Mouse (Mus musculus): Measurements from ENCODE around the gene Kxd1. TPM values are rescaled to one million over a fixed set of nuclear protein-coding genes. Genes with fewer than 3 reads are reported as not detected.
A peak's percentile ranks its signal among the peaks of the same experiment; 100 is the strongest.
"Not testable (repeated sequence)": the region's sequence is repeated elsewhere in the genome, so short reads cannot be mapped to it uniquely, and the experiment has no call there.

Gene Kxd1
- polyA plus RNA-seq, 1 experiment from 2014 or later, result 64.5 TPM

DNA sequence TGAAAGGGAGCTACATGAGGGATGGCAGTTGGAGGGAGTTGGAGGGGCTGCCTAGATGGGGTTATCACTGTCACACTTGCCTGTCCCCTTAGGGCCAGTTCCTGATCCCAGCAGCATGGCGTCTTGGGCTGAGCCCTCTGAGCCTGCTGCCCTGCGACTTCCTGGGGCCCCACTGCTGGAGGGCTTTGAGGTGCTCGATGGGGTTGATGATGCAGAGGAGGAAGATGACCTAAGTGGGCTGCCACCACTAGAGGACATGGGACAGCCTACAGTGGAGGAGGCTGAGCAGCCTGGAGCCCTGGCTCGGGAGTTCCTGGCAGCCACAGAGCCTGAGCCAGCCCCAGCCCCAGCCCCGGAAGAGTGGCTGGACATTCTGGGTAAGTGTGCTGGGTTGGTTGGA lies 1.5 kb upstream of the Kxd1 start:
- no peak for ATAC-seq (replicated peaks; ENCODE audit: low FRiP score)
- H3K36me3 ChIP-seq, result peaks cover 47% of the 10 kb centered on the region
- no peaks in the 10 kb centered on the region for H3K27me3 ChIP-seq
- H3K9ac ChIP-seq, result no peak overlapping the region
- 75% methylated on average over 5 of the region's 5 CpGs for WGBS
- peak overlapping the region; percentile 69 for H3K4me2 ChIP-seq
- H3K9me3 ChIP-seq (replicated peaks), result no peaks in the 10 kb centered on the region
- H3K4me3 ChIP-seq (replicated peaks), result 0 out of 2 replicates have a peak overlapping the region, but pooled peaks have one; percentile 72
- H3K27ac ChIP-seq, result no peak overlapping the region
- H3K4me1 ChIP-seq, result peaks cover 31% of the 10 kb centered on the region

DNA sequence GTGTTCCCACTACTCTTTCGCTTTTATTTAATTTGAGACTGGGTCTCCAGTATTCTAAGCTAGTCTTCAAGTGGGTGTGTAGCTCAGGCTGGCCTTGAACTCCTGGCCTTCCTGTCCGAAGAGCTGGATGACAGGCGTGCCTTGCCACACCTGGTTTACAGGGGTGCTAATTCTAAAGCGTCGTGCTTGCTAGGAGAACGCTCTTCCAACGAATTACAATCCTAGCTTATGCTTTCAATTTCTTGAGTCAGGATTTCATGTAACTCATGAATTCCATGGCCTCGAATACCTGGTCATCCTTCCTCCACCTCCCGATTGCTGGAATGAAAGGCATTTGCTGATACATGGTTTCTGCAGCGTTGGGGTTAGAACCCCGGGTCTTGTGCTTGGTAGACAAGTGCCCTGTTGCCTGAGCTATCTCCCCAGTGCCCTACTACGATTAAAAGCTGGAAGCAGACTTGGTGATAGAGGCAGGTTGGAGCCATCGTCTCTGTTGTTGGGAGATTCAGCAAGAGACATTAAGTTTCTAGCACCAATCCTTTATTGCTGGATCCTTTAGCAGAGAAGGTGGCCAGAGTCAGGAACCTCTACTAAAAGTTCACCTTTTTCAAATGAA lies 534 bp upstream of the Kxd1 start:
- peaks cover 37% of the 10 kb centered on the region for H3K36me3 ChIP-seq
- peak overlapping the region; percentile 72 for H3K4me3 ChIP-seq (replicated peaks)
- peak overlapping the region; percentile 69 for H3K4me2 ChIP-seq
- H3K9ac ChIP-seq, result peak overlapping the region; percentile 94
- H3K27me3 ChIP-seq, result no peaks in the 10 kb centered on the region
- peak overlapping the region; percentile 90 for H3K27ac ChIP-seq
- H3K4me1 ChIP-seq, result peaks cover 34% of the 10 kb centered on the region
- H3K9me3 ChIP-seq (replicated peaks), result no peaks in the 10 kb centered on the region
- ATAC-seq (replicated peaks; ENCODE audit: low FRiP score), result no peak
- 27% methylated on average over 13 of the region's 13 CpGs for WGBS

DNA sequence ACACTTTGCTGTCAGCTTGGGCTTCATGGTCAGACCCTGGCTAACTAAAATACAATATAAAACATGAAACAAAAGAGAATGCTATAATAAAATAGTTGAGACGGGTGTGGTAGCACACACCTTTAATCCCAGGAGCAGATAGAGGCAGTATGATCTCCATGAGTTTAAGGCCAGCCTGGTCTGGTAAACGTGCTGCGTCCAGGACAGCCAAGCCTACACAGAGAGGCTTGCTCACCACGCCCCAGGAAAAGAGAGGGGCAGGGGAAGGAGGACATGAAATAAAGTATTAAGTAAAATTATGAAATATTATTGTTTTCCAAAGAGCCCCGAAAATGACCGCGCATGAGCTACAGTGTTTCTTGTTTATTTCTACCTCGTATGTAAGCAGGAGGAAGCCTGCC lies 645 bp downstream of the Kxd1 start:
- ATAC-seq (replicated peaks; ENCODE audit: low FRiP score), result no peak
- Histone ChIP-seq H3K4me3 (replicated peaks) (peak overlapping the region; percentile 72), H3K27ac (peak overlapping the region; percentile 57), H3K9ac (peak overlapping the region; percentile 94), H3K27me3 (no peaks in the 10 kb centered on the region), H3K9me3 (replicated peaks) (no peaks in the 10 kb centered on the region), H3K36me3 (peaks cover 26% of the 10 kb centered on the region), H3K4me2 (peak overlapping the region; percentile 69), H3K4me1 (peaks cover 40% of the 10 kb centered on the region)
- WGBS, result 1% methylated on average over 8 of the region's 8 CpGs

DNA sequence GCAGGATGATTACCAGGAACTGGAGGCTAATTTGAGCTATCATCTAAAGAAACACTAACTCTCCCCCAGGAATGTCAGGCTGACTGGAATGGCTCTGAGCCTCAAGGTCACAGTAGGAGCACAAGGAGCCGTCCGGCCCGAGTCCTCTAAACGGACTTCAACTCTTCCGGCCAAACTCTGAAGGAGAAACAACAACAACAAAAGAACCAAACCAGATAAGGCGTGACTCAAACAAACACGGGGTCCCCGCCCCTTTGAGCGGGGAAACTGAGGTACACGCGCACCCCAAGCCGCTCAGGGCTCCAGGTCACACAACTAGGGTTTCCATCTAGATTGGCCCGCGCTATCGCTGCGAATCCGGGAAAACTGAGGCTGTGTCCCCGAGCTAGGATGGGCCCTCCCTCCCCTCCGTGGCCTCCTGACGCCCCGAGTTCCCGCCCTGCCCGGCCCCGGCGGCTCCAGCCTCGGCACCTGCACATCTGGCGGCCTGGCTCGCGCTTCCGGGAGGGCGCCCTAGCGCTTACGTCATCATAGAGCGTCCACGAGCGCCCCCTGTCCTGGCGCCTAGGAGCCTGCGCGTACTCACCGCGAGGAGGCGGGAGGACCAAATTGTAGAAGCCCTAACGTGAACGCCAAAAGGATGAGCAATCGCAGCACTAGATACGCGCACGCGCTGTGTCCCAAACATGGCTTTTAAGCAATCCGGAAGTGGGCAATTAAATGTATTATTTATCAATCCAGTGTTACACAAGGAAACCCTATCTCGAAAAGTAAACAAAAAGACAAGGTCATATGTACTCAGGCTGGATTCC lies 5.0 kb downstream of the Kxd1 start:
- peak; percentile 86 for ATAC-seq (replicated peaks; ENCODE audit: low FRiP score)
- WGBS, result under 1% methylated on average over 51 of the region's 51 CpGs
- H3K4me3 ChIP-seq (replicated peaks), result peak overlapping the region; percentile 78
- peaks cover 26% of the 10 kb centered on the region for H3K4me1 ChIP-seq
- peaks cover 21% of the 10 kb centered on the region for H3K36me3 ChIP-seq
- peak overlapping the region; percentile 78 for H3K4me2 ChIP-seq
- H3K27me3 ChIP-seq, result no peaks in the 10 kb centered on the region
- H3K9ac ChIP-seq, result peak overlapping the region; percentile 76
- no peaks in the 10 kb centered on the region for H3K9me3 ChIP-seq (replicated peaks)
- H3K27ac ChIP-seq, result peak overlapping the region; percentile 90

DNA sequence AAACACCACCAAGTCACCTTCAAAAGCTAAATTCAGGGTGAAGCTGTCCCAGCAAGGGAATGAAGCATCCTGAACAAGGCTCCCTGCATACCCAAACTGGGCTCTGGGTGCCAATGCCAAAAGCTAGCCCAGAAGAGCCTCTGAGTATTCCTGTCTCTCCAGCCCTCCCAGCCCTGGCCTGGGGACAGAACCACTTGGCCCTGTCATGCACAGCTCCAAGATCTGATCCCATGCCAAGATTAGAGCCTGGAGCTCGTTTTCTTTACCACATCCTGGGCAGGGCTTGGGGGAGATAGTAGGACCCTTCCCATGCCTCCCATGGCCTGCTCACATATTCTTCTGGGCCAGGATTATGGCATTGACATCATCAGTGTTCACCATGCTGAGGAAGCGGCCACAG lies 8.2 kb downstream of the Kxd1 start:
- peaks cover 16% of the 10 kb centered on the region for H3K4me1 ChIP-seq
- no peak for ATAC-seq (replicated peaks; ENCODE audit: low FRiP score)

DNA sequence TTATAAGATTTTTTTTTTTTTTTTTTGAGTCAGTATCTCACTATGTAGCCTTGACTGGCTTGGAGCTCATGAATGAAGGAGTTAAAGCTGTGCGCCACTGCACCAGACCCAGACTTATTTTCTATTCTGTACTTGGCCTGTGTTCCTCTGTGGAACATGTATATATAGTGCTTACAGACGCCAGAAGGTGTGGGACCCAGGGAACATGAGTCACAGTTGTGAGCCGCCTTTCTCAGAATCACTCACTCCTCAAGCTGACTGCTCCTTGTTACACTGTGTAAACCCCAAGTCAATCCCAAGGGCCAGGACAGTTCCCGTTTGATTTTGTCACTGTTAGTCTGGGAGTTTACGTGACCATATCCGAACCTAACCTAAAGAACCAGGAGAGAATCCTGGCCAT lies 8.7 kb downstream of the Kxd1 start:
- 92% methylated on average over 6 of the region's 6 CpGs for WGBS
- Histone ChIP-seq H3K27me3 (no peaks in the 10 kb centered on the region), H3K9me3 (replicated peaks) (no peaks in the 10 kb centered on the region)

More for the DNA sequence above, 8.2 kb downstream of the Kxd1 start:
- H3K27ac ChIP-seq, result no peak overlapping the region
- H3K27me3 ChIP-seq, result no peaks in the 10 kb centered on the region
- WGBS, result 64% methylated on average over 2 of the region's 2 CpGs
- no peak overlapping the region for H3K4me2 ChIP-seq
- peaks cover 47% of the 10 kb centered on the region for H3K36me3 ChIP-seq
- no peaks in the 10 kb centered on the region for H3K9me3 ChIP-seq (replicated peaks)
- H3K4me3 ChIP-seq (replicated peaks), result no peak overlapping the region
- H3K9ac ChIP-seq, result no peak overlapping the region

DNA sequence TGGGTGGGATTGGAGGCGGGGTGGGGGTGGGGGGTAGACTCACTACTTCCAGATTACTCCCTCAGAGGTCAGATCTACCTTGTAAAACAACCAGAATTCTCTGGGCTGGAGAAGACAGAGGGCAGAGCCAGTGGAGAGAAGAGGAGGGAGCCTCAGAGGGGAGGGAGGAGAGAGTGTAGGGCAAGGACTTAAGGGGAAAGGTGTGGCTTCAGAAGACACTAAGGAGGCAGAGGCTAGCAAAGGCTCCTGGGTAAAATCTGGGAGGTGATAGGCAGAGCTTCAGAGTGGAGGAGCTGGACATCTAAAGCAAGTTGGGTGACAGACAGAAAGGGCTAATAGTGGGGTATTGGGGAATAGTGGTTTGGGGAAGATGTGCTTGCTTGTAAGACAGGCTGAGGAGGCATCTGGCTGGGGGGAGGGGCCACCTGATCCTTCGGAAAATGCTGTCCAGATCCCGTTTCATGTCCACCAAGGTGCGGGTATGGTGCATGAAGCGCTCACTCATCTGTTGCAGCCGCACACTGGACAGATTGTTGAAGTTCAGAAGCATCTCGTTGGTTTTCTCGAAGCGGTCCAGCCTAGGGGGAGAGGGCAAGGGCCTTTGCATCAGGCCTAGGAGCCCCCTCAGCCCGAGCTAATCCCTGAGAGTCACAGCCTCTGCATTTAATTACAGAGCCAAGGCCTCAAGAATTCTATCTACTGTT lies 9.7 kb downstream of the Kxd1 start:
- H3K27me3 ChIP-seq, result no peaks in the 10 kb centered on the region
- ATAC-seq (replicated peaks; ENCODE audit: low FRiP score), result no peak
- H3K36me3 ChIP-seq, result peaks cover 62% of the 10 kb centered on the region
- H3K4me1 ChIP-seq, result peaks cover 11% of the 10 kb centered on the region
- no peak overlapping the region for H3K4me2 ChIP-seq
- 56% methylated on average over 10 of the region's 10 CpGs for WGBS
- H3K27ac ChIP-seq, result no peak overlapping the region
- H3K9ac ChIP-seq, result no peak overlapping the region
- no peak overlapping the region for H3K4me3 ChIP-seq (replicated peaks)
- H3K9me3 ChIP-seq (replicated peaks), result no peaks in the 10 kb centered on the region

More for the DNA sequence above, 8.7 kb downstream of the Kxd1 start:
- Histone ChIP-seq H3K4me3 (replicated peaks) (no peak overlapping the region), H3K9ac (no peak overlapping the region), H3K27ac (no peak overlapping the region), H3K4me2 (no peak overlapping the region), H3K36me3 (peaks cover 53% of the 10 kb centered on the region), H3K4me1 (peaks cover 16% of the 10 kb centered on the region)
- no peak for ATAC-seq (replicated peaks; ENCODE audit: low FRiP score)

DNA sequence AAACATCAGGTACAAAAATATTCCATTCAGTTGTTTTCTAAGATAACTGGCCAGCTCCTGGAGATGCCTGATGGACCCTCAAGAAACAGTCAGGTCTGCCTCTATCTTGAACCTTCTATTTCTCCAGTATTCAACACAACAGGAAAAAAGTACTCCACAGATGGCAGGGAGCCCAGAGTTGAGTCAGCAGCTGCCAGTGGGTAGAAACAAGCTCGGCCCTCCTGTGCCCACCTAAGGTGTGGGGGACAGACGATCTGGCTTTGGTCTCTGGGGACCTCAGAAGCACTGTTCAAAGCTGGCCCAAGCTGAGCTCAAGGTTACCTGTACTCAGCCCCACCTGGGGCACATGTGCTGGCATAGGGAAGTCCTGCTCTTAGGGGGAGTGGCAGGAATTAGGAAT lies 14.3 kb downstream of the Kxd1 start:
- Histone ChIP-seq H3K9me3 (replicated peaks) (no peaks in the 10 kb centered on the region), H3K27ac (no peak overlapping the region), H3K4me2 (no peak overlapping the region), H3K4me1 (peaks cover 20% of the 10 kb centered on the region), H3K36me3 (peaks cover 60% of the 10 kb centered on the region), H3K4me3 (replicated peaks) (no peak overlapping the region), H3K9ac (no peak overlapping the region; the same call in 1 of the 2 replicates), H3K27me3 (no peaks in the 10 kb centered on the region)
- 82% methylated on average over 2 of the region's 2 CpGs for WGBS
- ATAC-seq (replicated peaks; ENCODE audit: low FRiP score), result no peak

DNA sequence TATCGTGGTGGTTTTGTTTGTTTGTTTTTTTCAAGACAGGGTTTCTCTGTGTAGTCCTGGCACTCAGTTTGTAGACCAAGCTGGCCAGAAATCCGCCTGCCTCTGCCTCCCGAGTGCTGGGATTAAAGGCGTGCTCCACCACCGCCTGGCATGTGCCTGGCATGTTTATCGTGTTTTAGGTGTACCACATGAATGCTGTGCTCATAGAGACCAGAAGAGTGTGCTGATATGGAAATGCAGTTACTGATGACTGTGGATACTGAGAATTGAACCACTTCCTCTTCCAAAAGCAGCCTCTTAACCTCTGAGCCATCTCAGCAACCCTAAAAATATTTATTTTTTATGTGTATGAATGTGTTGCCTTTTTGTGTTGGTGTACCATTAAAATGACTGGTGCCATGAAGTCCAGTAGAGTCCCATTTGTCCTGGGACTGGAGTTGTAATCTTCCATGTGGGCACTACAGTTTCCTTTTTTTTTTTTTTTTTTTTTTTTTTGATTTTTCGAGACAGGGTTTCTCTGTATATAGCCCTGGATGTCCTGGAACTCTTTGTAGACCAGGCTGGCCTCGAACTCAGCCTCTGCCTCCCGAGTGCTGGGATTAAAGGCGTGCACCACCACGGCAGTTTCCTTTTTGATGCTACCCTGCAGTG lies 15.4 kb downstream of the Kxd1 start:
- peaks cover 58% of the 10 kb centered on the region for H3K36me3 ChIP-seq
- 95% methylated on average over 11 of the region's 11 CpGs for WGBS

DNA sequence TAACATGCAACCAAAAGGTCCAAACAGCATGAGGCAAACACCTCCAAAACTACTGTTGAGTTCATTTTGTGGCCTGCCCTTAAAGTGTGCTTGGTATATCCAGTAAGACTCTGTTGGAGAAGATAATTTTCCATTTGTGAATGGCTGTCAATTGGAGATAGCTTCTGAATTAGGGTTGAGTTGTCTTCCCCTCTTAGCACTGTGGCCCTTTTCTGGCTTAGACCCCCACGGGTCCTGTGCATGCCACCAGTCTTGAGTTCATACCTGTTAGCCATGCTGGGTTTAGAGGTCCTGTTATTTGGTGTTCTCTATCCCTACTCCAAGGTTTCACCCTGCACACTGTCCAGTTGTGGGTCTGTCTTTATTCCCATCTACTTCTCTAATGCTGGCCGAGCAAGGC lies 16.0 kb downstream of the Kxd1 start:
- 99% methylated on average over 2 of the region's 2 CpGs for WGBS
- Histone ChIP-seq H3K27me3 (no peaks in the 10 kb centered on the region), H3K27ac (no peak overlapping the region), H3K36me3 (peaks cover 62% of the 10 kb centered on the region), H3K9me3 (replicated peaks) (no peaks in the 10 kb centered on the region), H3K4me2 (peak overlapping the region; percentile 80; the same call in 1 of the 2 replicates), H3K9ac (no peak overlapping the region), H3K4me1 (peaks cover 34% of the 10 kb centered on the region), H3K4me3 (replicated peaks) (no peak overlapping the region)
- ATAC-seq (replicated peaks; ENCODE audit: low FRiP score), result no peak

More for the DNA sequence above, 15.4 kb downstream of the Kxd1 start:
- no peak overlapping the region for H3K27ac ChIP-seq
- no peaks in the 10 kb centered on the region for H3K27me3 ChIP-seq
- H3K9me3 ChIP-seq (replicated peaks), result no peaks in the 10 kb centered on the region
- H3K4me3 ChIP-seq (replicated peaks), result no peak overlapping the region
- no peak for ATAC-seq (replicated peaks; ENCODE audit: low FRiP score)
- H3K9ac ChIP-seq, result no peak overlapping the region
- H3K4me2 ChIP-seq, result no peak overlapping the region
- peaks cover 28% of the 10 kb centered on the region for H3K4me1 ChIP-seq

DNA sequence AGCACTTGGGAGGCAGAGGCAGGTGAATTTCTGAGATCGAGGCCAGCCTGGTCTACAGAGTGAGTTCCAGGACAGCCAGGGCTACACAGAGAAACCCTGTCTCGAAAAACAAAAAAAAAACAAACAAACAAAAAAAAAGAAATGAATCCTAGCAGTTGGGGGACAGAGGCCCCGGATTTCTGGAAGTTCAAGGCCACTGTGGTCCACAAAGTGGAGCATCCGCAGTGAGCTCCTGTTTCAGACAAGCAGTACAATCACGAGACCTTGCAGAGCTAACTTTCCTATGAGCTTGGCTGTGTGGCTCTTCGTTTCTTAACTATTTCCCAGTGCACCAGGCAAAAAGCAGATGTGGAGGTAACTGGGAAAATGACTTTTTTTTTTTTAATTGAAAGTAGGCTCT lies 16.6 kb downstream of the Kxd1 start:
- Histone ChIP-seq H3K9ac (peak overlapping the region; percentile 99; the same call in 1 of the 2 replicates), H3K27ac (peak overlapping the region; percentile 97), H3K4me3 (replicated peaks) (peak overlapping the region; percentile 90), H3K4me2 (peak overlapping the region; percentile 80), H3K4me1 (peaks cover 35% of the 10 kb centered on the region), H3K36me3 (peaks cover 57% of the 10 kb centered on the region)
- H3K9me3 ChIP-seq (replicated peaks); ATAC-seq (replicated peaks; ENCODE audit: low FRiP score); H3K27me3 ChIP-seq: not testable (repeated sequence)
- WGBS, result 80% methylated on average over 6 of the region's 6 CpGs
